Mouse (Mus musculus): ENCODE measurements around the gene Gstt2.
A peak's percentile ranks its signal among the peaks of the same experiment; 100 is the strongest.
"Not testable (repeated sequence)": the region's sequence is repeated elsewhere in the genome, so short reads cannot be mapped to it uniquely, and the experiment has no call there.

Gene Gstt2

DNA sequence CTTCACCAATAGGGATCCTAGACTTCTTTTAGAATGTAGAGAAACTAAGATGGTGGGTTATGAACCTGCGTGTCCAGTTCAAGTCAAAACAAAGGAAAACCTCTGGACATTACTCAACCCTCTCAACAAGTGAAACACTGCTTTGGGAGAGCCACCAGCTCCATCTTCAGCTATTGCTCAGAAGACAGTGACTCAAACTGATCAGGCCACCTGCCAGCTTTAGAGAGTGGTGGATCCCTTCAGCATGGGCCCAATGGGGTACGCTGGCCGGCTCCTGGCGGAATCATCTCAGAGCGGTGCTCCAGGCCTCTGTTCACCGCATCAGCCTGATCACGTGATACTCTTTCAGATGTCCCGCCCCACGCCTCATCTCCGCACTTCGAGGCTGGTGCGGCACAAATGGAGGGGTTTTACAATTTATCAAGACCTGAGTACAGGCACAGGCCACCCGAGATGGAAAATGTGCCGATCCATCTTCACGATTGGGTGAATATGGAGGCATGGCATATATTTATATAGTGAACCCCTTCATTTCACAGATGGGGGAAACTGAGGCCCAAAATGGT lies 18.3 kb upstream of the Gstt2 start:
- no peak for DNase-seq

GRCm38 (mm10) chr10:75854791-75855190 lies 17.6 kb upstream of the Gstt2 start:
- DNase-seq = no peak

DNA sequence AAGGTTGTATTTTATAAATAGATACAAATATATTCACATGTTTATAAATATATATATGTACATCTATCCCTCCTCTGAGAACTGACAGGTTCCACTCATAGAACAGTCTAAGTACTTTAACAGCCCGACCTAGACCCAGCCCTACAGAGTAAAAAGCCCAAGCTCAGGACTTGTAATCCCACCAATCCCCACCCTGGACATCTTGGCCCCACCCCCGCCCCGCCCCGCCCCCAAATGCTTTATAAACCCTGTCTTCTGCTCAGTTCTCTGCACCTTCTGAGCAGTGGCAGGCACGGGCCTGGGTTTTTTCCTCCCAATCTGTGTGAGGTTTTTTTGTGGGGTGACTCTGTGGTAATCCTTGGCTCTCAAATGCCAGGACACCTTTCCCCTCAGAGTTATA lies 16.9 kb upstream of the Gstt2 start:
- no peak for DNase-seq

GRCm38 (mm10) chr10:75853452-75853851 lies 16.2 kb upstream of the Gstt2 start:
- peak; percentile 83 to 87 for DNase-seq

GRCm38 (mm10) chr10:75852539-75853125 lies 15.4 kb upstream of the Gstt2 start:
- no peak for DNase-seq

DNA sequence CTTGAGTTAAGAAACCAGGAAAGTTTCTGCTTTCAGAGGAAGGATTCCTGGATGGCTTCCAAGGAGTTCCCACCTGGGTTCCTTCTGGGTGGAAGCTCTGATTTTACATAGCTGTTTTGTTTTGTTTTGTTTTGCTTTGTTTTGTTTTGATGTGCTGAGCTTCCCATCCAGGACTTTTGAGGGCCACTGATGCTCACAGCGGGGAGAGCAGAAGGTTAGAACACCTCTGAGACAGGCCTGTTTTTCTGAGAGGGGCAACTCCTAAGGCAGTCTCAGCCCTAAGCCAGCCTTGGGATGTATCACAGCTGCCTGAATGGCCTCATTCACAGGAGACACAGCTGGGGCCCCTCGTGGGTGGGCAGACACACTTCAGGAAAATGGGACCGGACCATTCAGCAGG lies 14.5 kb upstream of the Gstt2 start:
- no peak for DNase-seq

DNA sequence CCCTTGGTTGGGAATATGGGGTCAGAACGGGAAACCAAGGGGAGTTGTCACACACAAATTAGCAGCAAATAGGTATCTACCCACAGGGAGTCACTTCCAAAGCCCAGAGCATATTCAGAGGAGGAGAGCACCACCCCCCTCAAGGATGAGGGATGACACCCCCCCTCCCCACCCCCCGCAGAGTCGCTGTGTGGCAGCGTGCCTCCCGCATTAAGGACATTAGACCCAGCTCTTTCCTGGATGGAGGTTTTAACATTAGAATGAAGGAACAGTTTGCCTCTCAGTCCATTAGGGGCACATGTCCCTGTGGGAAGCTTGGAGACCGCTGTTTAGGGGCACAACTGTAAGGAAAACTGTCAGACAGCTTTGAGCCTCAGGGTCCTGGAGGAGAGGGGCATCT lies 13.9 kb upstream of the Gstt2 start:
- no peak for DNase-seq

DNA sequence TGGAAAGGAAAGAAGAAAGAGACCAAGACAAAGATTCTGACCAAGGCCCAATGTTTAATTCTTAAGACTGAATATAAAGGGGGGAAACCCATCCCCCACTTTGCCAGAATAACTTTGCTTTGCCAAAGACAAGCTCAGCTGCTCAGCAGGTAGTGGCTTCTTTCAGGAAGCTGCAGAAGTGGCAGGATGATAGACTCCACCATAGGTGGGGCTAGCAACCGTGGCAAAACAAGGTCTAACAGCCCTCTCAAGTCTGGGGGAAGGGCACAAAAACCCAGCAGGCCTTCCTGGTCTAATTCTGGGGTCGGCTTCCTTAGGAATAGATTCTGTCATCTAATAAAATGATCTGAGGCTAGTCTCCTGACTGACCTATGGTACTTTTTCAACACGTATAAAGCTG lies 11.2 kb upstream of the Gstt2 start:
- DNase-seq = no peak

- DNase-seq = no peak
Measured at GRCm38 (mm10) chr10:75845306-75845930, 8.2 kb upstream of the Gstt2 start.

- DNase-seq = no peak
Measured at GRCm38 (mm10) chr10:75844800-75845199, 7.6 kb upstream of the Gstt2 start.

DNA sequence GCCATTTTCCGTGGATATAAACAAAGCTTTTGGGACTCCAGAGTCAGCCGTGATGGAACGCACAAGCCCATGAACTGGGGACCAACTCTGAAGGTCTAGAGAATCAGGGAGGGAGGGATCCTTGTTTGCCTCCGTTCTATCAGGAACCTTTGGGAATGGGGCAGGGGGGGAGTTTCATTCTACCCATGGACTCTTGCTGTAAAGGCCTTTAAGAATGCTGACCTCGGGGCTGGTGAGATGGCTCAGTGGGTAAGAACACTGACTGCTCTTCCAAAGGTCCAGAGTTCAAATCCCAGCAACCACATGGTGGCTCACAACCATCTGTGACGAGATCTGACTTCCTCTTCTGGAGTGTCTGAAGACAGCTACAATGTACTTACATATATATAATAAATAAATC lies 6.7 kb upstream of the Gstt2 start:
- DNase-seq = not testable (repeated sequence)

DNA sequence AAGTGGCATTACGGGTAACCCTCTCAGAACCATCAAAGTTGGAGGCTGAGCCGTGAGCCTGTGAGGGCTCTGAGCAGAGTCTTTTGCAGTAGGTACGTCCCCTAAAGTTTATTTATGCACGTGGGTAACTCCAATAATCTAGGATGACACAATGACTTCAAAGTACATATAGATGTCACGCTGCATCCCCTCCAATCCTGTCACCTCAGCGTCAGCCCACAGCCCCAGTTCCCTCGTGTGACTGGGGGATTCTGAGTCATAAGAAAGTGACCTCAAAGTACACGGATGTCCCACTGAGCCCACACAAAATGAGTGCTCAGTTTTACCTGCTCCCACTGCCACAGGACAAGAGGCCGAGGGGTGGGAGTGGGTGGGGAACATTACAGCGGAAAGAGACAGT lies 1.9 kb upstream of the Gstt2 start:
- DNase-seq = no peak

DNA sequence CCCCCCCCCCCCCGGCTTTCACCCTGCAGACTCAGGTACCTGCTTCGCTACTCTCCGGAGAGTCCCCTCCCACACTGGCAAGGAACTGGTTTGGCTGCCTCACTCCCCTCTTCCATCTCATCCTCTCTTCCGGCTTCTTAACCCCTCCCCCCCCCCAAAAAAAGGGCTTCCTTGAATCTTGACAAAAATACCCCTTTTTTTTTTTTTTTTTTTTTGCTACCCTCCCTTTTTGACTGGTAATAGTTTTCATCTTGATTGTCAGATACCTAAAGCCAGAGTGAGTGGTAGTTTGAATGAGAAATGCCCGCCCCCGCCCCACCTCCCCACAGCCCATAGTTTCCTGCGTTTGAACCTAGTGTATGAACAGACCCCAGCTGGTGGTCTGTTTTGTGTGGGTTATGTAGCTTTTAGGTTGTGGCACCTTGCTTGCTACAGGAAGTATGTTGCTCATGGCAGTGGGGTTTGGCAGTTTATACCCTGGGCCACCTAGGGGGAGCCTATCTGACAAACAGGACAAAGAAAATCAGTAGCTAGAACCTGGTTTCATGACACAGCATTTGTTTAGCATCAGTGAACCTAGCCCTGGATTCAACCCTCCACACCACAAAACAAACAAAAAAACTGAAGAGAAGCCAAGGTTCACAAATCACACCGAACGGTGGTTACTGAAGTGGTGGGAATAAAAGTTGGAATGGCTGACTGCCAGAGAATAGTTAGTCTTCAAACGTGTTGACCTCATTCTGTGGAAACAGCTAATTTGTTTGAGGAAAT lies 1.3 kb downstream of the Gstt2 start:
- DNase-seq = peak; percentile 33 to 76

- DNase-seq = peak; percentile 74 to 78
Measured at GRCm38 (mm10) chr10:75835307-75835706, 1.9 kb downstream of the Gstt2 start.

GRCm38 (mm10) chr10:75834721-75835120 lies 2.5 kb downstream of the Gstt2 start:
- no peak for DNase-seq

DNA sequence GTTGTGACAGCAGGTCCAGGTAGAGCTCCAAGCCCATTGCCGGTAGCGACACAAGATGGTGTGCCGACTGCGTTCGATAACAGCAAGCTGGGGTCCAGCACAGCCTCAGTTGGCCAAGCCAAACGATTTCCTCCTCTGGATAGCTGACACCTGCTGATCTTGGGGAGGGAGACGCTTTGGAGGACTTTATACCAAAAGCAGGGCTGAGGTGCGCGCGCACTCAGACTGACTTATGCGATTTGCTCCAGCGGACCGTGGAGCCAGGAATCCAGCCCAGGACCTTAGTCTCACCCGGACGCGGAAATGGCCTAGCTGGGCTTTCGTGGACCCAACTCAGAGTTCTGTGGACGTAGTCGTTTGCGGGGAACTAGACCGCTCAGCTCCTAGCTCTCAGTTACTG lies 3.0 kb downstream of the Gstt2 start:
- peak; percentile 78 to 85 for DNase-seq

DNA sequence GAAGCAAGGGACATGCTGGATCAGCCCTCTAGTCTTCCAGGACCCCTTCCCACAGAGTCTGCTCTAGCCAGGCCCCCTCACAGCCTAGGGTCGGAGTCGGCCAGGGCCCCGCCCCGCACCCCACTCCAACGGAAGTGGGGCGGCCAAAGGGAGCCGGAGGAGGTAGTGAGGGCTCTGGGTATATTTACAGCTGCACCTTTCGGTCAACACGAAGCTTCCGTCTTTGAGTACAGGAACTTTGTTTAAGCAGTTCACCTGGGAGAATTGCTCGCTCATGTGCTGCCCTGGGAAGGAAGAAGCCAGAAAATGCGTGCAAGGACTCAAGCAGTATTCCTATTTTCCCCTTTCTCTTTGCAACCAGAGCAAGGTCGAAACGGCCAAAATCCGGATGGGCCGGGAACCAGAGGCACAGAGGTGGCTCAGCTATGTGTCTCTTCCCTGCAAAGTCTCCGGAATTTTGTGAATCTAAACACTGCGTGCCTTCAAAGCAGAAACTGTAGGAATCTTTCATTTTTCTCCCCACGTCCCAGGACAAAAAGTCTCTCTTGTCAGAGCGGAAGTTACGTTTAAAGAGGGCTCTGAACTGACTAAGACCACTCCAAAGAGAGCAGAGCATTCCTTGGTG lies 3.7 kb downstream of the Gstt2 start:
- DNase-seq = peak; percentile 48 to 56

DNA sequence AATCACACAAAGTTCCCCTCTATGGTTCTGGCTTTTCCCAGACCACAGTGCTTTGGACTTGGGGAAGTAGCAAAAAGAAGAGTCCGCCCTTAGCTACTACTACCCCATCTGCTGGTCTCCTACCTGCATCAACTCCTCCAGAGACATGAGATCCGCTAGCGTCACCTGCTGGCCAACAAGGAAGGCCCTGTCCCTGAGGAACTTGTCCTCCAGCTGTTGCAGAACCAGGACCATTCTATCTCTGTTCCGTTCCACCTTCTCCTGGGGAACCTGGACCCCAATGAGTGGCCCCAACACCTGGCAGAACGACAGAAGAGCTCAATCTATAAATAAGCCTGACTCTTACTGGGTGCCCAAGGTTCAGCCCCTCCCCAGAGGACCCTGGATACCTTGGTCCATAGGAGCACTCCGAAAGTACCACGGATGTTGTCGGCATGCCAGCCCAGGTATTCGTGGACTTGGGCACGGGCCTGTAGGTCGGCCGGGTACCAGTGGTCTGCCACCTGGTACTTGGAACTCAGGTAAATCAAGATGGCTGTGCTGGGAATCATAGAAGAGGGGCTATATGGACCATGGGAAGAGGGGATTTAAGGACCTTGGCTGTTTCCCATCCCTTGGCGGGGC lies 4.8 kb downstream of the Gstt2 start:
- peak; percentile 85 to 87 for DNase-seq

- no peak for DNase-seq
Measured at GRCm38 (mm10) chr10:75830275-75830670, 7.0 kb downstream of the Gstt2 start.

GRCm38 (mm10) chr10:75829529-75830274 lies 7.5 kb downstream of the Gstt2 start:
- DNase-seq = no peak

DNA sequence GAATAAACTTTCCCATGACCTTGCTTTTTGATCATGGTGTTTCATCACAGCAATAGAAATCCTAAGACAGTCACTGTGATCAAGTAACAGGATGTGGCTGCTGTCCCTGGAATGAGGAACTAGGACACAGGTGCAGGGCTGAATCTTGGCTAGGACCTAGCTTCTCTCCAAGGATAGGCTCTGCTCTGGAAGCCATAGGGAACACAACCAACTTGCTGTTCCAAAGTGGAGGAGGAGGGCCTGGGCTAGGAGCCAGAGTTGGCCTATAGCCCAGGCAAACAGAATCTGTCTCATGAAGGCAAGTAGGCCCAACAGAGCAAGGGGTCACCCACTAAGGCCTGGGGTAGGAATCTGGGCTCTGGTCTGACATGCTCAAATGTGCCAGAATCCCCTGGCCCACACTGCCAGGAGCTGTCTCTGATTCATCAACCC lies 8.7 kb downstream of the Gstt2 start:
- peak; percentile 50 to 51 for DNase-seq

Measured in lung, adult 18-20 months (tissue).